Mouse (Mus musculus): ENCODE measurements at regions not wholly inside any gene's neighbourhood (a gene's known extent, or its start where the extent isn't known, plus 50 kb on each side); places are given as distances from the start of the nearest gene placed in this dataset.

DNA sequence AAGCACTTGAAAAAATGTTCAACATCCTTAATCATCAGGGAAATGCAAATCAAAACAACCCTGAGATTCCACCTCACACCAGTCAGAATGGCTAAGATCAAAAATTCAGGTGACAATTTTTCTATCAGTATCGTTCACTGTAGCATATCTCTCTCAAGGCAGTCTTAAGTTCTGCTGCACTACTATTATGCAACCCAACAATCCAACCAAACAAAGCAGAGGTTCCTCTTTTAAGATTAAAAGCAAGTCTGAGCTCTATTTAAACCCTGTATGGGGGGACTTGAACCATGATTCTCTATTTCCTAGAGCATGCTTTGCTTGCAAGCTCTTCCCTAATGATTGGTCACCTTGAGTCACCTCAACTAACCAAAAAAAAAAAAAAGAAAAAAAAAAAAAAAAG lies 59.6 kb upstream of the Mef2c start:
- TF ChIP-seq NELFE (IDR thresholded peaks at IDR 0.05; ENCODE audit: low read depth, low read length) = no peak
- TF ChIP-seq GABPA (IDR thresholded peaks at IDR 0.05; ENCODE audit: insufficient replicate concordance, low read depth, low read length) = no peak
- no peak for TF ChIP-seq ZNF384 (IDR thresholded peaks at IDR 0.05; ENCODE audit: low read depth, low read length)
- no peak for TF ChIP-seq BHLHE40 (IDR thresholded peaks at IDR 0.05; ENCODE audit: low read depth, low read length)
- TF ChIP-seq CHD1 (IDR thresholded peaks at IDR 0.05; ENCODE audit: low read depth, low read length) = no peak
- no peak for TF ChIP-seq MXI1 (IDR thresholded peaks at IDR 0.05; ENCODE audit: low read depth, low read length)
- no peak overlapping the region for H3K27ac ChIP-seq (ENCODE audit: insufficient read depth, low read depth)
- H3K4me1 ChIP-seq (ENCODE audit: control insufficient read depth in 1 of 2, insufficient read depth in 2 of 2) = no peaks in the 10 kb centered on the region
- no peaks in the 10 kb centered on the region for H3K9me3 ChIP-seq (replicated peaks; ENCODE audit: low read length)
- in situ Hi-C loops (cut with MboI; ENCODE audit: low pct_ligation_motif_present, low pct_unique_long_range_greater_than_20kb, low sequenced_read_pairs) (no loop called here), dilution Hi-C loops (cut with MboI; ENCODE audit: extremely low pct_ligation_motif_present, extremely low pct_unique_long_range_greater_than_20kb, low sequenced_read_pairs) (no loop called here)
- no peak overlapping the region for H3K9ac ChIP-seq (ENCODE audit: insufficient read depth, low read depth)
- H3K79me2 ChIP-seq (replicated peaks; ENCODE audit: control insufficient read depth, extremely low read depth, insufficient read depth, poor library complexity, severe bottlenecking) = no peaks in the 10 kb centered on the region
- H3K4me2 ChIP-seq (ENCODE audit: insufficient read depth, low read depth, poor library complexity, severe bottlenecking) = no peak overlapping the region
- DNase-seq (ENCODE audit: extremely low read depth) = no peak
- no peak overlapping the region for H3K4me3 ChIP-seq (replicated peaks in 1 of 3; ENCODE audit: low read depth in 2 of 3, low read length in 2 of 3, poor library complexity in 1 of 3)
- no peaks in the 10 kb centered on the region for H3K27me3 ChIP-seq (replicated peaks)
- H3K36me3 ChIP-seq (replicated peaks in 1 of 2; ENCODE audit: control insufficient read depth in 1 of 2, insufficient read depth in 1 of 2, low read length in 1 of 2) = no peaks in the 10 kb centered on the region

DNA sequence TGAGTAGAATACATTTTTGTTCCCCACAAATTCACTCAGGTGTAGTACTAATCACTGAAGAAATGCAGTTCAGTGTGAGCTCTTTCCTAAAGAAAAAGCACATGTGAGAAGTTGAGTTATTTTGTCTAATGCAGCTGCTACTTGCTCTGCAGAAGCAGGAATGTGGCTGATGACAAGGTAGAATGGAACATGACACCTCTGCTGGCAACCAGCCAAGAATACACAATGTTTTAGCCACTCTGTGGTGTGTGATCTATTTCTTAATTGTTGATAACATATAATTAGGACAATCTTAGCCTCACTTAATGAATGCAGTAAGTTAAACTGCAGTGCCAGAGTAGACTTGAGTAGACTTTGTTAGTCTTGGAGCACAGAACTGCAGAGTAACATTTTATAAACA lies 53.0 kb upstream of the Mef2c start:
- Histone ChIP-seq H3K4me1 (ENCODE audit: control insufficient read depth in 1 of 2, insufficient read depth in 2 of 2) (no peaks in the 10 kb centered on the region), H3K9ac (ENCODE audit: insufficient read depth, low read depth) (no peak overlapping the region), H3K36me3 (replicated peaks in 1 of 2; ENCODE audit: control insufficient read depth in 1 of 2, insufficient read depth in 1 of 2, low read length in 1 of 2) (no peaks in the 10 kb centered on the region), H3K4me3 (replicated peaks in 1 of 3; ENCODE audit: low read depth in 2 of 3, low read length in 2 of 3, poor library complexity in 1 of 3) (no peak overlapping the region), H3K79me2 (replicated peaks; ENCODE audit: control insufficient read depth, extremely low read depth, insufficient read depth, poor library complexity, severe bottlenecking) (no peaks in the 10 kb centered on the region), H3K4me2 (ENCODE audit: insufficient read depth, low read depth, poor library complexity, severe bottlenecking) (no peak overlapping the region), H3K9me3 (replicated peaks; ENCODE audit: low read length) (no peaks in the 10 kb centered on the region), H3K27ac (ENCODE audit: insufficient read depth, low read depth) (no peak overlapping the region), H3K27me3 (replicated peaks) (no peaks in the 10 kb centered on the region)
- DNase-seq (ENCODE audit: extremely low read depth) = no peak
- in situ Hi-C loops (cut with MboI; ENCODE audit: low pct_ligation_motif_present, low pct_unique_long_range_greater_than_20kb, low sequenced_read_pairs) (no loop called here), dilution Hi-C loops (cut with MboI; ENCODE audit: extremely low pct_ligation_motif_present, extremely low pct_unique_long_range_greater_than_20kb, low sequenced_read_pairs) (no loop called here)
- TF ChIP-seq UBTF (IDR thresholded peaks at IDR 0.05; ENCODE audit: low read depth, low read length) = no peak
- TF ChIP-seq JUN (IDR thresholded peaks at IDR 0.05; ENCODE audit: insufficient read depth, low read depth, low read length) = no peak
- no peak for TF ChIP-seq MEF2A (IDR thresholded peaks at IDR 0.05; ENCODE audit: borderline replicate concordance, low read depth, low read length)
- no peak for TF ChIP-seq POLR2AphosphoS2 (IDR thresholded peaks at IDR 0.05; ENCODE audit: low read depth, low read length)
- no peak for TF ChIP-seq TCF12 (IDR thresholded peaks at IDR 0.05; ENCODE audit: low read depth, low read length)
- TF ChIP-seq ZKSCAN1 (IDR thresholded peaks at IDR 0.05; ENCODE audit: borderline replicate concordance, low read depth, low read length) = no peak
- no peak for TF ChIP-seq ZC3H11A (IDR thresholded peaks at IDR 0.05; ENCODE audit: low read depth, low read length)
- no peak for TF ChIP-seq MAX (IDR thresholded peaks at IDR 0.05; ENCODE audit: low read length)
- no peak for TF ChIP-seq TBP (conservative IDR thresholded peaks at IDR 0.05; ENCODE audit: low read depth, low read length)
- no peak for TF ChIP-seq USF1 (IDR thresholded peaks at IDR 0.05; ENCODE audit: low read depth, low read length)
- TF ChIP-seq SIN3A (IDR thresholded peaks at IDR 0.05; ENCODE audit: low read length) = no peak
- no peak for TF ChIP-seq USF2 (conservative IDR thresholded peaks at IDR 0.05; ENCODE audit: low read depth, low read length)
- TF ChIP-seq RCOR1 (conservative IDR thresholded peaks at IDR 0.05; ENCODE audit: low read depth, low read length) = no peak
- no peak for TF ChIP-seq SMC3 (IDR thresholded peaks at IDR 0.05; ENCODE audit: low read depth, low read length)
